Mouse (Mus musculus): Measurements from ENCODE around the gene Armc6.

Armc6 gene

GRCm38 (mm10) chr8:70234080-70234780 is at the start of gene Armc6, which contains the start of gene Sugp2:
Armc6 (minus strand) TSS chr8:70234466.
Sugp2 (plus strand) TSS chr8:70234226.
- peak; percentile 96 for DNase-seq

DNA sequence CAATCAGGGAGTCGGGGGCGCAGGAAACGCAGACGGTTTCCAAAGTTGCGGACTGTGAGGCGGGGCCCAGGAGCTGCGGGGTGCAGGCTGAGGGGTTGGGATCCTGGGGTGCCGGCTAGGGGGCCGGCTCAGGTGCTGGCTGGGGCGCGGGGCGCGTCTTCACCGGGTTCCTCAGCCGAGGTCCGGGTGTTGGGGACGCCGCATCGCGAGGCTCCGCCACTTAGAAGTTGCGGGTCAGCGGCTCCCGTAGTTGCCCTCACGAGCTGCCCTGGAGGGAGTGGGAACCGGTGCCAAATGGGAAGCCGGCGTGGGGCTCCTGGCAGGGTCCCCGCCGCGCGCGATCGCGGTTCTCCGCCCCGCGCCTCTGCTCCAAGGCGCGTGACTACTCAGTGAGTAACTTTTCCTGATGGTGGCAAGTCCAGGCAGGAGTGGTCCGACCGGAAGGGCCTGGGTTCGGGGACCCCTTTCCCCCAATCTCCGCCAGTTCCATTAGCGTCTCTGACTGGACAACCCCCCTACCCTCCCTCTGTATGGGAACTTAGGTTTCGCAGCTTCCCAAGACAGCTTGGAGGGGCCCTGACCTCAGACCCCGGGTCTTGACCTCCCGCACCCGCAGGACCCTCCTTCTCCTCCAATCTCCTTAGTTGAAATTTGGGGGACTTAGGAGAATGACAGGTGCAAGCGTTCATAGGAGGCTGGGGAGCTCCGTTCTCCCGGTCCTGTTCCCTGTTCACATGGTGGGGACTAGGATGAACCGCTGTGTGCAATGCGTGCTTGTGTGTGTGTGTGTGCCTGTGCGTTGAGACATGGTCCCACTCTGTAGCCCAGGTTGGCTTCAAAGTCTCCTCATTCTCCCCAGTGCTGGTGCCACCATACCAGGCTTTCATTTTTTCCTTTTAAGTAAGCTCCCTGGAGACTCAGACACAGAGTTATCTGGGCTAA is 49.1 kb upstream of the Armc6 start:
- peak; percentile 41 for DNase-seq

DNA sequence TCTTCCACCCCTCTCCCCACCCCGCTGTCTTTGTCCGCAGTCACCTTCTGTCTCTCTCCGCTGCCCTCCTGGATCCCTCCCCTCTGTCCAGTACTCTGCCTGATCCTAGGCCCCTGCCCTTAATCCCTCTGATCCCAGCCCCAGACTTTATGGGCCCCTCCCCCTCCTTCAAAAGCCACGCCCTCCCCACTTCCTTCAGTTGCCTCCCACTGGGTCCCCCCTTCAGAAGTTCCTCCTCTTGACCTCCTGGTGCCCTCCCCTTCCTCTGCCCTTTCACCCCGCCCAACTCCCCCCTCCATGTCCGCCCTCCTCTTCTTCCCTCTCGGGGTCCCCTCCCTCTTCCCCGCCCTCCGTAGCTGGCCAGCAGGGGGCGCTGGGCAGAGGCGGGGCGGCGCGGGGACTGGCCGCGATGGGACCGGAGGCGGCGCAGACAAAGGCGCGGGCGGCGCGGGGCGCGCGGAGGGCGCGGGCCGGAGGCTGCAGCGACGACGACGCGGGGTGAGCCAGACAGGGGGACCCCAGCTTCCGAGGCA is 48.4 kb upstream of the Armc6 start, which contains the start of gene Homer3:
Gene Homer3, plus strand, starts transcription at position 225 of the 533 bp plus-strand sequence.
- DNase-seq: peak; percentile 94

DNA sequence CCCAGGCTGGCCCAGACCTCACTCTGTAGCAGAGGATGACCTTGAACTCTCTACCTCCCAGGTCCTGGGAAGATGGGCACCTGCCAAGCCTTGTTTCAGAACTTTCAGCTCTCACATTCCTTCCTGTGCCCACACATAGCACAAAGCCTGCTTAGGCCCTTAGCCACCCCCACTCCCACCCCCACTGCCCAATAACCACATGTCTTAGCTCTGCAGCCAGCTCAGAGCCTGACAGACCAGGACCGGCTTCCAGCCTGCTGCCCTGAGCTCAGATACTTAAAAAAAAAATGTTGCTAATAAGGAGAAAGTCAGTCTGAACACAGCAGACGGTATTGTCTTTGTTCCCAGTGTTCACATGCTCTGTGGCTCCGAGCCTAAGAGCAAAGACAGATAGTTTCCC is 46.7 kb upstream of the Armc6 start:
- no peak for DNase-seq

GRCm38 (mm10) chr8:70279266-70279665 is 45.0 kb upstream of the Armc6 start:
- DNase-seq: no peak

DNA sequence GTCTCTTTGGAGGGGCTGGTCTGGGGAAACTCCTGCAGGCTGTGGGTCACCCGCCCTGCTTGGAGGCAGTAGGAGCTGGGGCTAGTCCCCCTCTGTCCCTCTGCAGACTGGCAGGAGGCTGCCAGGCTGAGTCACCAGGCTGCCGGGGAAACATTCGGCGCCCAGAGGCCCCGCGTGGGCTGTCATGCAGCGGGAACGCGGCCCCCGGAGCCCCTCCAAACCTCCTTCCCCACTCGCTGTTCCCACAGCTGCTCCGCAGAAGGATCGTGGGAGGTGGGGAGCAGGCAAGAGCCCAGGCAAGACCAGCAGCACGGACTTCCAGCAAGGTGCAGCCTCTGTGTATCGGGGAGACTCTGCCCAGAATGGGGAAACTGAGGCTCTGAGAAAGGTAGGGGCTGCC is 43.9 kb upstream of the Armc6 start:
- DNase-seq: no peak

DNA sequence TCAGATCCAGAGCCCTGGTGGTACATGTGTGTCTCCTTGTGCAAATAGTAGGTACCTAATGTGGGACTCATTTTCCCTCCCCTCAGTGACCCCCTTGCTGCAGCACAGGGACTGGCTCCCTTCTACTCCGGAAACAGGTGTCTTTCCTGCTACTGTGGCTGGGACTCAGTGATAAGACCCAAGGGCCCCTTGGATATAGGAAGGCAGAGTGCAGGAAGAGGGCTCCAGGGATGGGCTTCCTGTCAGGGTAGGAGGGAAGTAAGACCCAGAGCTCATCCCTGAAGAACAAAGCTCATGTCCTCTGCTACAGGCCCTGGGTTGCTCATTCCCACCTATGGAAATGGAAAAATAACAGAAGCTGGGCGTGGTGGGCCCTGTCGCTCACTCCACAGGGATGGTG is 42.2 kb upstream of the Armc6 start:
- peak; percentile 51 for DNase-seq

DNA sequence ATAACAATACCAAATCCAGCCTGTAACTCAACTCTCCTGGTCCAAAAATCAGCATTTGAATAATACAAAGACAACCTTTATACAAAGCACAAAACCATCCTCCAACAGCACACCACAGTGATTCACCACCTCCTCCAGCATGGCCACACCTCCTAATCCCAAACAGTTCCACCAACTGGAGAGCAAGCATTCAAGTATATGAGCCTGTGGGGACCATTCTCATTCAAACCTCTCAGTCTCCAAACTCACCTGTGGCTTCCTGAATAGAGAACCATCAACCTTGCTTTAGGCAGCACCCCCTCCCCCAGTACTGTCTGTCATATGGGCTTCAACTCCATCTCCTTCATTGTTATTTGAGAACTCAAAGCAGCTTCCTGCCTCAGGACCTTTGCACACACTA is 40.1 kb upstream of the Armc6 start:
- DNase-seq: no peak

GRCm38 (mm10) chr8:70272949-70273348 is 38.7 kb upstream of the Armc6 start:
- peak; percentile 41 for DNase-seq

DNA sequence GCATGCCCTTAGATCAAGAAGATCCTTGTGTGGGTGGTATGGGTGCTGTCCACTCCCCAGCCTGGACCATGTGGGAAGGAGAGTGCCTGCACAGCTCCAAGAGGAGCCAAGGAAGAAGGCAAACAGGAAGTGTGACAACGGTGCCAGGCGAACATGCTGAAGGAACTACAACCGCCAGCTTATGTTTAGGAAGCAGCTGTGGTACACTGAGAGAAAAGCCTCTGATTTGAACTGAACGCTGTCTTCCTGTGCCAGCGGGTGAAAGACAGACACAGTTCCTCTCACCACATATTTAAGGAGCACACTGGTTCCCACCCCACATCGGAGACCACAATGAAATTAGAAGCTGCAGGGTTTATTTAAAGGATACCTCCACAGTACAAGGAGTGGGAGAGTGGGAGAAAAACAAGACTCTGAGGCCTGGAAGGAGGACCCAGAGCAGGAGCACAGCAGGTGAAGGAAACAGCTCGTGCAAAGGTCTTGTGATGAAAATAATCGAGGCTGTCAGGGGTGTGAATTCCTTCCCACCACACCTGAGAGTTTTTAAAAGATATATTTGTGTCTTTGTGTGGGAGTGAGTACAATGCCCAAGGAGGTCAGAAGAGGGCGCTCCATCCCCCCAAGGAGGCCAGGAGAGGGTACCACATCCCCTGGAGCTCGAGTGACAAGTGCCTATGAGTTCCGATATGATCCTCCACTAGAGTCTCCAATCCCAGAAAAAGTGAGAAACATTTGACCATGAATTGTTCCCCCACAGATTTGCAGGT is 34.7 kb upstream of the Armc6 start:
- peak; percentile 66 for DNase-seq

- no peak for DNase-seq
These were observed 34.0 kb upstream of the Armc6 start for GRCm38 (mm10) chr8:70268311-70268710.

GRCm38 (mm10) chr8:70267674-70268073 is 33.4 kb upstream of the Armc6 start:
- no peak for DNase-seq

- DNase-seq: no peak
These were observed 24.8 kb upstream of the Armc6 start for GRCm38 (mm10) chr8:70259043-70259442.

- peak; percentile 35 for DNase-seq
These were observed 24.3 kb upstream of the Armc6 start for GRCm38 (mm10) chr8:70258600-70258999.

GRCm38 (mm10) chr8:70257456-70257855 is 23.2 kb upstream of the Armc6 start:
- DNase-seq: no peak

DNA sequence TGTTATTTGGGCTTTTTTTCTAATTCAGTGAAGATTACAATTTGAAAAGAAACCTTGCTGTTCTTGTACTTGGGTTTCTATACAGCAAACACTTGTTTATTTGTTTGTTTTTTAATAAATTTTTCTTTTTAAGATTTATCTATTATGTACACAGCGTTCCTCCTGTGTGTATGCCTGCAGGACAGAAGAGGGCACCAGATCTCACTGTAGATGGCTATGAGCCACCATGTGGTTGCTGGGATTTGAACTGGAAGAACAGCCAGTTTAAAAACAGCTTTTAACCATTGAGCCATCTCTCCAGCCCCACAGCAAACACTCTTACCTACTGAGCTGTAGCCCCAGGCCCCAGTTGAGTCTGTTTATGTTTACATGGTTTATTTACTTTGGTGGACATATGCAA is 20.4 kb upstream of the Armc6 start:
- DNase-seq: no peak

DNA sequence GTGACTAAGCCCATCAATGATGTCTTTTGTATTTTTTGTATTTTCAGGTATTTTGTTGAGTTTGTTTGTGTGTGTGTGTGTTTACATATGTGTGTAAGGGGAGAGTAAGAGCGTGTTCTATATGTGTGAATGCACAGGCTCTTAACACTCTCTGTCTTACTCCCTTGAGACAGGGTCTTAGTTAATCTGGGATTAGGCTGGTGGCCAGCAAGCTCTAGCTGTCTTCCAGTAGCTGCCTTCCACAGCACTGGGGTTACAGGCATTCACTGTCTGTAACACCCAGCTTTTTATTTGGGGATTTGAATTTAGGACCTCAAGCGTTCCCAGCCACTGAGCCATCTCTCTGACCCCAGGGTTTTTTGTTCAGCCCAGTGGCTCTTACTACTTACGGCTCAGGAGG is 13.6 kb upstream of the Armc6 start:
- no peak for DNase-seq

- DNase-seq: no peak
These were observed 12.4 kb upstream of the Armc6 start for GRCm38 (mm10) chr8:70246622-70247021.

GRCm38 (mm10) chr8:70240642-70241041 is 6.4 kb upstream of the Armc6 start:
- peak; percentile 42 for DNase-seq

DNA sequence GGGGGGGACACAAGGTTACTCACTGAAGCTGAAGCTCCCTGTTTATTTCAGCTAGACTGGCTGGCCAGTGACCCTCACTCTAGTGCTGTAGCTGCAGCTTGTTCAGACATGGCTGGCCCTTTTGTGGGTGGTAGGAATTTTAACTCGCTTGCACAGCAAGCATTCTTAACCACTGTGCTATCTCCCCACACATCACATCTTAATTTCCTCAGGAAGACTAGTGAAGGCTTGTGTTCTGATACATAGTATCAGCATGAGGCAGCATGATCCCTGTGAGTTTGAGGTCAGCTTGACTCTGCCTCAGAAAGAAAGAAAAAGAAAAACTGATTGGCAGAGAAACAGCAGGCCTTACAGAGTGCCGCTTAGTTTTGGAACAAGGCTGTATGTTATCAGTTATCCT is 3.6 kb upstream of the Armc6 start:
- no peak for DNase-seq

DNA sequence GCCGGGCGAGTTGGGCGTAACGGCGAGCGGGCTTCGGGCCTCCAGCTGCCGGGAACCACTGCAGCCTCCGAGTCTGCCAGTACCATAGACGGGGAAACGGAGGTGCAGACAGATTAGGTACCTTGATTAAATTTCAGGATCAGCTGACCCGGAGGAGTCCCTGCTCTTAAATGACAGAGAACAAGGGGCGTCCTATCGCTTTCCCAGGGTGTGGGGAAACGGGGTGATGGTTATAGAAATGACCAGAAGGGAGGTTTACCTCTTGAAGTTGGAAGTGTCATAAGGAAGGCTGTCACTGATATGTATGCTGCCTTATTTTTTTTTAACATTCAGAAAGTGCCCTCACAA is 489 bp upstream of the Armc6 start:
- no peak for DNase-seq

GRCm38 (mm10) chr8:70233606-70234005 is 660 bp downstream of the Armc6 start:
- no peak for DNase-seq

- no peak for DNase-seq
These were observed 3.4 kb downstream of the Armc6 start for GRCm38 (mm10) chr8:70230837-70231236.

All from lung, postnatal 14 days (tissue).